Mouse (Mus musculus) limb, embryonic 10.5 days (tissue): ENCODE measurements around the gene Per1. TPM values are rescaled to one million over a fixed set of nuclear protein-coding genes. Genes with fewer than 3 reads are reported as not detected.
A peak's percentile ranks its signal among the peaks of the same experiment; 100 is the strongest.

Experiments used
- DNase-seq: peaks from one replicate; pipeline ENCODE4 v3.0.0-alpha.2; 2017; ENCODE audit warnings: low spot score
- H3K27ac ChIP-seq: fragments of 300-500 bp; sonication (generic); 2 replicates; pipeline ENCODE4 v1.5.1; 2016; ENCODE audit warnings: mild to moderate bottlenecking
- H3K27me3 ChIP-seq: fragments of 300-500 bp; sonication (generic); 2 replicates; pipeline ENCODE4 v1.6.1; 2016; ENCODE audit warnings: low read depth, mild to moderate bottlenecking; ENCODE audit not compliant: poor library complexity, severe bottlenecking
- H3K36me3 ChIP-seq: fragments of 300-500 bp; sonication (generic); 2 replicates; pipeline ENCODE4 v1.6.1; 2016; ENCODE audit warnings: mild to moderate bottlenecking, moderate library complexity
- H3K4me1 ChIP-seq: fragments of 300-500 bp; sonication (generic); 2 replicates; pipeline ENCODE4 v1.6.1; 2016
- H3K4me3 ChIP-seq: fragments of 300-500 bp; sonication (generic); 2 replicates; pipeline ENCODE4 v1.5.1; 2016; ENCODE audit warnings: mild to moderate bottlenecking, moderate library complexity
- H3K9me3 ChIP-seq: fragments of 300-500 bp; sonication (generic); replicated peaks from 2 replicates; pipeline ENCODE4 v1.6.1; 2016; ENCODE audit warnings: mild to moderate bottlenecking
- WGBS: fragments of 180-500 bp; shearing (Covaris S2); methylation state at CpG from one replicate; pipeline ENCODE4 v1.1.7; 2016; 5-methylcytosine and 5-hydroxymethylcytosine counted together
- polyA plus RNA-seq: library from polyadenylated mRNA; unstranded; fragments of >200 nt; fragmentation: Nextera tagmentation; extraction: Ambion mirVana; gene quantifications from 2 replicates; pipeline ENCODE4 v1.2.1, GENCODE M21; 2016

Gene Per1
- polyA plus RNA-seq, 1 experiment from 2014 or later, result 10.3 TPM

DNA sequence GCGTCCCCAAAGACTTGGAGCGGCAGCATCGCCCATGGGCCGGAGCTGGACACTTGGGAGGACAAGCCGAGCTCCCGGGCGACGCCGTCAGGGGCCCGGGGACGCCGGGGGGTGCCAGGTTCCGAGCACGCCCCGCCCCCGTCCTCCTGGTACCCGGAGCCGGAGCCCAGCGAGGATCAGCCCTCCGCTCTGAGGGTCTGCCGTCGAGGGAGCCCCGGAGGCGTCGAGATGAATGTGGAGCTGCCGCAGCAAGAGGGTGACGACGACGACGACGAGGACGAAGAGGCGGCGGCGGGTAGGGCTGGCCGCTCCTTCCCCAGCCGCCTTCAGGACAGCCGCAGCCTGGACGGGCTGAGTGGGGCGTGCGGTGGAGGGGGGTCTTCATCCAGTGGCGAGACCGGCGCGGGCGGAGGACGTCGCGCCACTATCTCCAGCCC is 35.0 kb upstream of the Per1 start:
- DNase-seq, result no peak
- H3K4me1 ChIP-seq, result peaks cover 44% of the 10 kb centered on the region
- H3K4me3 ChIP-seq, result peak overlapping the region; percentile 80
- H3K9me3 ChIP-seq, result no peaks in the 10 kb centered on the region
- 0 out of 2 replicates have a peak, but pooled peaks cover 5% of the 10 kb centered on the region for H3K27me3 ChIP-seq
- H3K36me3 ChIP-seq, result no peaks in the 10 kb centered on the region
- peak overlapping the region; percentile 89 for H3K27ac ChIP-seq
- under 1% methylated on average over 47 of the region's 49 CpGs for WGBS

DNA sequence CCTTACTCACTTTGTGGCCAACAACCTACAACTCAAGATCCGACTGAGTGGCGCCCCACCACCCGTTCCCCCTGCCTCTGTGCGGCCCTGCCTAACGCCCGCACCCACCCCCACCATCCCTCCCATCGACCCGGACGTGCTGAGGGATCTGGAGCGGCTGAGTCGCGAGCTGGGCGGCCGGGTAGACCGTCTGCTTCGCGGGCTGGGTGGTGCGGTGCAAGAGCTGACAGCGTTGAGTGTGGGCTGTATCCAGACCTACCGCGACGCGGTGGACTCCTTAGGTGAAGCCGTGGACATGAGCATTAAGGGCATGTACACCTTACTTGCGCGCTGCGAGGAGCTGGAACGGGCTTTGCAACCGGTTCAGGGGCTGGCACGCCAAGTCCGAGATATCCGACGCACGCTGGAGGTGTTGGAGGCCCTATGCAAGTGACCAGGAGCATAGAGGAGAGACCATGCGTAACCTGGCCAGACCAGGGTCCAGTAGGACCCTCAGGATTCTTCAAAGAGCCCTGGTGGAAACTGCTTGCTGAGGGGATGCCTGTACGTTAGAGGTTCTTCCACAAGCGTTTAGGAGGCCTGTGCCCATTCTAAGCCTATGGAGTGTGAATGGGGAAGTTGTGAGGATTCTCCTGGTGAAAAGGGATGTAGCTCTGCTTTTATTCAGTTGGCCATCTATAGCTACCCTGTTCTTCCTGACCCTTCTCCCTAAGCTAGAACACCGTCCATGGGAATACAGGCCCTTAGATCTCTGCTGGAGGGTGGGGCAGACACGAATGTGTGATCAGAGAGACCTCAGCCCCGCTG is 34.4 kb upstream of the Per1 start:
- peak overlapping the region; percentile 89 for H3K27ac ChIP-seq

DNA sequence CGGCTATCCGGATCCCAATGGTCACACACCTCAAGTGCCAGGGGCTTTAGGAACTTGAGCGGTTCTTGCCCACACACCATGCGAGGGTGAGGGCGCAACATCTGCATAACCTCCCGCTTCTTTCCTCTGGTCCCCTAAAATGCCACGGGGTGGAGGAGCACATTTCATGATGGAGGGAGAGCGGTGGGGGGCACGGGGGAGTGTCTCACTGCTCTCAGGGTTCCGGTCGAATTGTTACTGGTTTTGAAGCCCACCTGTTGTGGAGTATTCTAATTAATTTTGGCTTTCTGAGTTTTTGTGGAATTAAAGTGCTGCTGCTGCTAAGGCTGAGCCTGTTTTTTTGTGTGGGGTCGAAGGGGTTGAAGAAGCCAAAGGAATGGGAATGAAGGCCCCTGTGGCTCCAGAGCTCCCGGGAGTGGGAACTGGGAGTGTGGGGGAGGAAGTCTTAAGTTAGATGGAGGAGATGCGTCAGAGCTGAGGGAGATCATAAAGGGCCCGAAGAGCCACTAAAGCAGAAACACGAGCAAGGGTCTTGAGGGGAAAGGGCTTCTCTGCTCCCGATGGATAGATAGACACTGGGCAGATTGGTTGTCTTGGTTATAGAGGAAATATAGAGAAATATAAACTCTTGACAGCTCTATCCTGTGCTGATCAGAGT is 33.6 kb upstream of the Per1 start:
- Histone ChIP-seq H3K4me3 (peak overlapping the region; percentile 80), H3K27ac (no peak overlapping the region), H3K9me3 (no peaks in the 10 kb centered on the region), H3K27me3 (0 out of 2 replicates have a peak, but pooled peaks cover 5% of the 10 kb centered on the region), H3K36me3 (no peaks in the 10 kb centered on the region), H3K4me1 (peaks cover 54% of the 10 kb centered on the region)
- peak; percentile 50 for DNase-seq
- 6% methylated on average over 17 of the region's 17 CpGs for WGBS

More for the DNA sequence above, 34.4 kb upstream of the Per1 start:
- Histone ChIP-seq H3K36me3 (no peaks in the 10 kb centered on the region), H3K4me3 (peak overlapping the region; percentile 80), H3K27me3 (0 out of 2 replicates have a peak, but pooled peaks cover 5% of the 10 kb centered on the region), H3K9me3 (no peaks in the 10 kb centered on the region), H3K4me1 (peaks cover 46% of the 10 kb centered on the region)
- peak; percentile 66 for DNase-seq
- WGBS, result under 1% methylated on average over 40 of the region's 40 CpGs

DNA sequence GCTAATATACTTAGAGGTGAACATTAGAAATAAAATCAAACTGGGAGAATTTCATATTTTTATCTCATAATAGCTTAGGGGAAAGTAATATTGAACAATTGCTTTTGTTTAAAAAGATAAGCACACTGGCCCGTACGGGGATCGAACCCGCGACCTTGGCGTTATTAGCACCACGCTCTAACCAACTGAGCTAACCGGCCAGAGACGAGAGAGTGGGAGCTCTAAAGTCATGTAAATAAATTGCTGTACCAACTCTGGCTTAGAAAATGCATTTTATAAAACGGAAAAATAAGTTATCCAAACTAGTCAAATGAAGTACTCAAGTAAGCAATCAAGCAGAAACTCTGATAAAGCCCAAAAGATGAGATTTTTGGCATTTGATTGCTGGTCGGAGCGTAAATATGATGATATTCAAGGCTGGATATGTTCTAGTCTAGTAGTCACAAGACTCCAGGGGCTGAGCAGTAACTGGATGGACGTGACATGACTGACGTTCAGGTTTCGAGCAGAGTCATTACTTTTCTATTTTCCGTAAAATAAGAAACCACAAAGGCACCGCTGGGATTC is 32.7 kb upstream of the Per1 start:
- Histone ChIP-seq H3K27me3 (0 out of 2 replicates have a peak, but pooled peaks cover 5% of the 10 kb centered on the region), H3K27ac (no peak overlapping the region), H3K9me3 (no peaks in the 10 kb centered on the region), H3K36me3 (no peaks in the 10 kb centered on the region), H3K4me1 (peaks cover 61% of the 10 kb centered on the region), H3K4me3 (peak overlapping the region; percentile 81)
- peak; percentile 74 for DNase-seq
- WGBS, result under 1% methylated on average over 17 of the region's 17 CpGs

DNA sequence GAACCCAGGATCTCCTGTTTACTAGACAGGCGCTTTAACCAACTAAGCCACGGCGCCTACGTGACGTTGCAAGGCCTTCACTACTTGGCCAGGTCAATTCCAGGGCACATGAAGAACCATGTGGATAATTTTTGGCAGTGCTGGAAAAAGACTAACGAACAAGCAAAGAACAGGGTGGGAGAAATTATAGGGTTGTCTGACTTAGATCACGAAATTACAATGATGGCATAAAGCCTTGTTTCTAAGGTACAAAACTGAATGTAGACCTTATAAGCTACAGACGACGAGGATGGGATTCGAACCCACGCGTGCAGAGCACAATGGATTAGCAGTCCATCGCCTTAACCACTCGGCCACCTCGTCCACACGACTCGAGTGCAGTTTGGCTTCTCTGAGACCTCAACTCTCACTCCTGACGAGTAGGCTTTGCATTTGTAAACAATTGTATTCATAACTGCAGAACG is 32.2 kb upstream of the Per1 start:
- peaks cover 61% of the 10 kb centered on the region for H3K4me1 ChIP-seq
- H3K27ac ChIP-seq, result peak overlapping the region; percentile 75
- peak overlapping the region; percentile 81 for H3K4me3 ChIP-seq
- no peaks in the 10 kb centered on the region for H3K36me3 ChIP-seq
- 0 out of 2 replicates have a peak, but pooled peaks cover 5% of the 10 kb centered on the region for H3K27me3 ChIP-seq
- H3K9me3 ChIP-seq, result no peaks in the 10 kb centered on the region
- peak; percentile 96 for DNase-seq
- under 1% methylated on average over 19 of the region's 19 CpGs for WGBS

DNA sequence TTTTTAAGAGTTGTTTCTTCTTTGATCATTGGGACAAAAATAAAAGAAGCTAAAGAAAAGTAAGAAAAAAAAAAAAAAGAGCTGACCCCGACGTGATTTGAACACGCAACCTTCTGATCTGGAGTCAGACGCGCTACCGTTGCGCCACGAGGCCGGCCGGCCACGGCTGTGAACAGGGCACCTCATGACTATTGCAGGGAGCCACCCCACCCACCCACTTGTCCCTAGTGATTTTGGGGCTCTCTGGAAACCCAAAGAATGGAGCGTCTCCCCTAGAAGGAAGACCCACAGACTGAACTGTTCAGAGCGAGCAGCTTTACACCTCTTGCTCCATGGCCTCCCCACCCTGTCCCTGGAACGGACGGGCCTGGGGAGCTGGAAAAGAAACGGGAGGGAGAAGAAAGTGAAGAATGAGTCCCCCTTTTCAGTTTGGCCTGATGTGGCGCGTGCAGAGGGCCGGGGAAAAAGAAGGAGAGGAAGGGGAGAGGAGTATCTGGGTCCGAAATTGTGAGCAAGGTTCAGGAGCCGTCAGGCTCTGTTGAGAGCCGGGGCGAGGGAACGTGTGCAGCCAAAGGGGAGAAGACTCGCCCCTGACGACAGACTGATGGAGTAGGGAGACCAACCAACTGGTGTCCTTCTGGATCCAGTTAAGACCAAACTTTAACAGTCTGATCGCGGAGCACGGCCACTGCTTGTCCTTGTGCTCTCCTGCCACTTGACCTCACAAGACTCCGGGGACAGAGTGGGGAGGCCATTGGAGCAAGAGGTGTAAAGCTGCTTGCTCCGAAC is 31.4 kb upstream of the Per1 start:
- Histone ChIP-seq H3K4me3 (peak overlapping the region; percentile 81), H3K4me1 (peaks cover 57% of the 10 kb centered on the region), H3K27me3 (0 out of 2 replicates have a peak, but pooled peaks cover 5% of the 10 kb centered on the region), H3K27ac (peak overlapping the region; percentile 82), H3K36me3 (no peaks in the 10 kb centered on the region), H3K9me3 (no peaks in the 10 kb centered on the region)
- WGBS, result 0% methylated on average over 31 of the region's 31 CpGs
- DNase-seq, result peak; percentile 96

DNA sequence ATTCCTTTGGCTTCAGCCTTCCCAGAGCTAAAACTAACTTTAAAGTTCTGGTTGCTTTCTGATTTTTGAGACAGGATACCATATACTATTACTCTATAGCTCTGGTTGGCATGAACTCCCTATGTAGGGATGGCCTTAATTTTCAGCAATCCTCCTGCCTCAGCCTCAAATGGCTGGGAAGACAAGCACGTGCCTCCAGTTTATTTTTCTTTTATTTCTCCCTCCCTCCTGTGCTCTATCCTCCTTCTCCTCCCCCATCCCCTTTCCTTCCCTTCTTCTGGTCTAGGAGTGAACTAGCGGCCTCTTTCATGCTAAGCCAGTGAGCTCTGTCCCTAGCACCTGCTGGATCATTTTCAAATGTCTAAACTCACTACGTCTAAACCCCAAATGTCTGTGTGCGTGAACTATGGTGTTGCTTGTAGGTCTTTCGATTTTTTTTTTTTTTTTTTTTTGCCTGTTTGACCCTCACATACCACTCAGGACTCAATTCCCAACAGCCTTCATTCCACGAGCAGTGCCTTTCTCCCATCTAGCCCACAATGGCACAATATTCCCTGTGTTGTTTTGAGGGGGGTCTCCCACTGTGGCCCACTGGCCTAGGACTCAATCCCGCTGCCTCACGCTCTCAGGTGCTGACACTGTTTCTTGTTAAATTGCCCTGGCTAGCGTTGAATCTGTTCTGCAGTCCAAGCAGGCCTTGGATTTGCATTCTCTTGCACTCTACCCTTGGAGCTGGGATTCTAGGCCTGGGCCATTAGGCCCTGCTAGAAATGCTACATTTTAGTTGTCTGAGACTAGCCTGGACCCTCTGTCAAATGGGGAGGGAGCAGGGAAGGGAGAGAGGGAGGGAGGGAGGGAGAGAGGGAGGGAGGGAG is 30.5 kb upstream of the Per1 start:
- Histone ChIP-seq H3K27me3 (0 out of 2 replicates have a peak, but pooled peaks cover 5% of the 10 kb centered on the region), H3K36me3 (no peaks in the 10 kb centered on the region), H3K4me3 (peak overlapping the region; percentile 81), H3K4me1 (peaks cover 53% of the 10 kb centered on the region), H3K27ac (peak overlapping the region; percentile 82; the same call in 1 of the 2 replicates), H3K9me3 (no peaks in the 10 kb centered on the region)
- DNase-seq, result no peak
- WGBS, result 46% methylated on average over 9 of the region's 9 CpGs

DNA sequence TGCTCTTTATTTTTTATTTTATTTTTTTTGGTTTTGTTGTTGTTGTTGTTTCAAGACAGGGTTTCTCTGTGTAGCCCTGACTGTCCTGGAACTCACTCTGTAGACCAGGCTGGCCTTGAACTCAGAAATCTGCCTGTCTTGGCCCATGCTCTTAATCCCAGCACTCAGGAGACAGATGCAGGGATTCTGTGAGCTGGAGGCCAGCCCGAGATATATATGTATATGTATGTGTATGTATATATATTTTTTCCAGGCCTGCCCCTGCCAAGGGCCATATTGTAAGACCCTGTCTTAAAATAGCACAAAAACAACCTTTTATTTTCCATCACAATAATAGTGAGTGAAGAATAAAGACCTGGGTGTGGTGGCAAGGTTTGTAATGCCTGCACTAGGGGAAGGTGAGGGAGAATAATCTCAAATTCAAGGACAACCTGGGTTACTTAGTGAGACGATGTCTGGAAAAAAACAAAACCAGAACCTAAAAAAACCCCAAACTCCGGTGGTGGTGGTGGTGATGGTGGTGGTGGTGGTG is 29.6 kb upstream of the Per1 start:
- no peak for DNase-seq
- Histone ChIP-seq H3K36me3 (no peaks in the 10 kb centered on the region), H3K27ac (no peak overlapping the region), H3K4me3 (no peak overlapping the region), H3K9me3 (no peaks in the 10 kb centered on the region), H3K27me3 (0 out of 2 replicates have a peak, but pooled peaks cover 5% of the 10 kb centered on the region), H3K4me1 (peaks cover 51% of the 10 kb centered on the region)
- 51% methylated on average over 3 of the region's 3 CpGs for WGBS

DNA sequence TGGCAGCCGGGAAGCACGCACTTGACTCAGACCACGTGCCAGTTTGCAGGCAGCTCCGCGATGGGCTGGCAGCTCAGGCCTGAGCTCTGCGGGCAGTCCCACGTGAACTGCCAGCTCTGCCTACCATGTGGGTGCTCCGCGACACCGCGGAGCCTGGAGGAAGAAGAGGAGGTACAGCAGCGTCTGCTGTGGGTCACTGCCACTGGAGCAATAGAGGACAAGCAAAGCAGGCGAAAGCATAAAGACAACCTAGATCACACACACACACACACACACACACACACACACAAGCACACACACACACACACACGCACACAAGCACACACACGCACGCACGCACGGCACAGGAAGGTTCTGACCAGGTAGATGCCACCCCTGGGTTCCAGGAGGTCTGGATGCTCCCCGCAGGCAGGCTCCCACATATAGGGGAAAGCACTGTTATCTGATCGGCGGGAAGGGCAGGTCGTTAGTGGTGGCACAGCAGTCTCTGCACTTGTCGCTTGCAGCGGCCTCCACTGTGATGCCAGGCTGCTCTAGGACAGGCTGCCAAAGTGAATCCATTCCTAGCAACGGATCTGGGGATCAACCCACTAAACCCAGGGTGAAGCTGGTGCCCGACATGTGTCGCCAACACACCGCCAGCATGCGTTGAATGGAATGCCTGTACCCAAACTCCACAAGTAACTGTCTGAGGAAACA is 28.7 kb upstream of the Per1 start:
- Histone ChIP-seq H3K27ac (peak overlapping the region; percentile 12), H3K27me3 (0 out of 2 replicates have a peak, but pooled peaks cover 3% of the 10 kb centered on the region), H3K9me3 (no peaks in the 10 kb centered on the region), H3K4me3 (peak overlapping the region; percentile 54), H3K36me3 (no peaks in the 10 kb centered on the region), H3K4me1 (peaks cover 47% of the 10 kb centered on the region)
- WGBS, result under 1% methylated on average over 28 of the region's 29 CpGs
- DNase-seq, result peak; percentile 58

DNA sequence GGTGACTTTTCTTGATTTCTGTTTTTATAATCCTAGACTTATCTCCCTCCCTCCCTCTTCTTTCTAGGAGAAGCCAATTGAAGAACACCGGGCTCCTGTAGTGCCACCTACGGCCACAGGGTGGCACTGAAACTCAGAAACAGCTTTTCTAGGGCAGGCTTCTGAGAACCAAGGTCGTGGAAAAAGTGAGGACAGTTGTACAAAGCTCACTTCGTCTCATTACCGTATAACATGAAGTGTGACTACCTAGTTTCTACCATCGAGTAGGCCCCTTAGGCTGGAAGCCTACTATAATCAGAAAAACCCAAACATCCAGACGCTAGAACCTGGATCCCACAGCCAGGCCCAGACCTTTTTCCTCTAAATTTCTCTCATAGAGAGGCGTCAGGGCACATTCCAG is 28.1 kb upstream of the Per1 start:
- H3K27ac ChIP-seq, result no peak overlapping the region

DNA sequence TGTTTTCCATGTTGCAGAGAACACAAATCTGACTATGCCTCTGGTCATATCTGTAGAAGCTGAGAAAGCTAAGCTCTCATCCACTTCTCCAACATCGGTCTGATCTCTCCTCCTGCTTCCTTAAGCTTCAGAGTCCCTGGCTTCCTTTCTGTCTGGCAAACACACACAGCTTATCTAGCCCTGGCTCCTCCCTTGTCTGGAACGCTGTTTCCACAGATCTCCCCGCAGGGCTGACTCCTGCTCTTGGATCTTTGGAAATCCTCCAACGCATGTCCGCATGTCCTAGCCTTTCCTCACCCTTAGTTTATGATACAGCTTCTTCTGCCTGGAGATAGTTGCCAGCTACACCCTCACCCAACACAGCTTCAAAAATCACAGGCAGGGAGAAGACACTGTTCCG is 27.4 kb upstream of the Per1 start:
- Histone ChIP-seq H3K4me1 (peaks cover 51% of the 10 kb centered on the region), H3K4me3 (no peak overlapping the region), H3K9me3 (no peaks in the 10 kb centered on the region), H3K36me3 (no peaks in the 10 kb centered on the region), H3K27ac (no peak overlapping the region), H3K27me3 (no peaks in the 10 kb centered on the region)
- DNase-seq, result no peak
- 66% methylated on average over 6 of the region's 6 CpGs for WGBS

More for the DNA sequence above, 28.1 kb upstream of the Per1 start:
- peak overlapping the region; percentile 54 for H3K4me3 ChIP-seq
- no peaks in the 10 kb centered on the region for H3K27me3 ChIP-seq
- no peaks in the 10 kb centered on the region for H3K36me3 ChIP-seq
- peaks cover 46% of the 10 kb centered on the region for H3K4me1 ChIP-seq
- 10% methylated on average over 8 of the region's 8 CpGs for WGBS
- peak; percentile 87 for DNase-seq
- no peaks in the 10 kb centered on the region for H3K9me3 ChIP-seq
